Comparison of ENCODE assay signal across 29 mouse cellular contexts in genomic region chr3:129781435-129781834, GRCm38 (mm10). TPM values are rescaled to one million over a fixed set of nuclear protein-coding genes. Genes with fewer than 3 reads are reported as not detected.
"Had no signal": no experiment of that assay in that cellular context is flagged by ENCODE, and none has a peak within 500 bp of the region (broad histone marks: within the 10 kb centered on the region; RNA-seq: fewer than 3 reads in every experiment).

No protein-coding gene starts in this region.

- H3K36me3 ChIP-seq: liver, embryonic 13.5 days; neural tube, embryonic 13.5 days had no signal

- H3K9me3 ChIP-seq: liver, embryonic 13.5 days; neural tube, embryonic 13.5 days had no signal

- H3K27ac ChIP-seq: liver, embryonic 13.5 days; neural tube, embryonic 13.5 days; stomach, postnatal 0 days had no signal

- H3K4me2 ChIP-seq: liver, embryonic 13.5 days; neural tube, embryonic 13.5 days had no signal

- H3K4me1 ChIP-seq: liver, embryonic 13.5 days; neural tube, embryonic 13.5 days had no signal

- H3K9ac ChIP-seq: liver, embryonic 13.5 days; neural tube, embryonic 13.5 days had no signal

- ATAC-seq: intestine, embryonic 16.5 days had no signal

- H3K27me3 ChIP-seq: liver, embryonic 13.5 days; neural tube, embryonic 13.5 days had no signal

- H3K4me3 ChIP-seq: liver, embryonic 13.5 days; myocyte; neural tube, embryonic 13.5 days had no signal

- DNase-seq: kidney, adult 18-20 months; kidney, postnatal 10 days; kidney, postnatal 36 days; liver, embryonic 13.5 days; lung, adult 2 months; lung, postnatal 14 days; lung, postnatal 4 days; right cerebral cortex, postnatal 14 days; right cerebral cortex, postnatal 4 days; thymus, adult 2 months; thymus, postnatal 14 days; thymus, postnatal 4 days had no signal

RNA-seq across cellular contexts. Expression of gene Lrit3, which starts 22.4 kb away (rescaled TPM):
- total RNA-seq: layer of hippocampus, postnatal 14 days; left cerebral cortex, adult 18-20 months; left cerebral cortex, postnatal 36 days; liver, adult 2 months; megakaryocyte progenitor cell, adult 5-6 weeks; megakaryocyte-erythroid progenitor cell, adult 5-6 weeks; monocyte, adult 5-6 weeks; neutrophil, adult 5-6 weeks had no signal
- polyA plus RNA-seq: intestine, embryonic 16.5 days; kidney, embryonic 14.5 days; limb, embryonic 11.5 days; liver, adult 2 months; liver, embryonic 13.5 days; liver, embryonic 16.5 days; lung, adult 2 months; lung, embryonic 16.5 days; myocyte; neural tube, embryonic 13.5 days had no signal

RNA-seq across cellular contexts. Expression of gene Rrh, which starts 41.0 kb away (rescaled TPM):
- polyA plus RNA-seq: kidney, embryonic 14.5 days; limb, embryonic 11.5 days; liver, adult 2 months; liver, embryonic 16.5 days; lung, embryonic 16.5 days; myocyte; stomach, embryonic 14.5 days had no signal

RNA-seq across cellular contexts. Expression of gene Cfi, which starts 54.2 kb away (rescaled TPM):
- total RNA-seq: layer of hippocampus, postnatal 14 days; left cerebral cortex, adult 18-20 months; left cerebral cortex, postnatal 36 days; megakaryocyte progenitor cell, adult 5-6 weeks; megakaryocyte-erythroid progenitor cell, adult 5-6 weeks; monocyte, adult 5-6 weeks; neutrophil, adult 5-6 weeks had no signal
- polyA plus RNA-seq: myocyte had no signal
